Mouse (Mus musculus) hindbrain, embryonic 10.5 days (tissue): Measurements from ENCODE around the gene Bnc2. TPM values are rescaled to one million over a fixed set of nuclear protein-coding genes. Genes with fewer than 3 reads are reported as not detected.

Experiments
- DNase-seq: peaks from one replicate; pipeline ENCODE4 v3.0.0-alpha.2; 2017; ENCODE audit warnings: low spot score
- H3K27ac ChIP-seq: fragments of 300-500 bp; sonication (generic); 2 replicates; pipeline ENCODE4 v1.5.1; 2016; ENCODE audit warnings: mild to moderate bottlenecking, moderate library complexity
- H3K27me3 ChIP-seq: fragments of 300-500 bp; sonication (generic); 2 replicates; pipeline ENCODE4 v1.6.1; 2016; ENCODE audit warnings: mild to moderate bottlenecking; ENCODE audit not compliant: poor library complexity, insufficient read depth, severe bottlenecking
- H3K36me3 ChIP-seq: fragments of 300-500 bp; sonication (generic); 2 replicates; pipeline ENCODE4 v1.6.1; 2016; ENCODE audit warnings: mild to moderate bottlenecking, moderate library complexity
- H3K4me1 ChIP-seq: fragments of 300-500 bp; sonication (generic); replicated peaks from 2 replicates; pipeline ENCODE4 v1.6.1; 2016; ENCODE audit warnings: mild to moderate bottlenecking
- H3K4me3 ChIP-seq: fragments of 300-500 bp; sonication (generic); 2 replicates; pipeline ENCODE4 v1.5.1; 2016; ENCODE audit warnings: mild to moderate bottlenecking, moderate library complexity
- H3K9me3 ChIP-seq: fragments of 300-500 bp; sonication (generic); 2 replicates; pipeline ENCODE4 v1.6.1; 2016; ENCODE audit warnings: mild to moderate bottlenecking, moderate library complexity
- WGBS: fragments of 180-500 bp; shearing (Covaris S2); methylation state at CpG from one replicate; pipeline ENCODE4 v1.1.7; 2016; 5-methylcytosine and 5-hydroxymethylcytosine counted together
- polyA plus RNA-seq: library from polyadenylated mRNA; unstranded; fragments of >200 nt; fragmentation: Nextera tagmentation; extraction: Ambion mirVana; gene quantifications from 2 replicates; pipeline ENCODE4 v1.2.1, GENCODE M21; 2016

The Bnc2 gene
- polyA plus RNA-seq, 1 experiment from 2014 or later: 5.2 TPM

DNA sequence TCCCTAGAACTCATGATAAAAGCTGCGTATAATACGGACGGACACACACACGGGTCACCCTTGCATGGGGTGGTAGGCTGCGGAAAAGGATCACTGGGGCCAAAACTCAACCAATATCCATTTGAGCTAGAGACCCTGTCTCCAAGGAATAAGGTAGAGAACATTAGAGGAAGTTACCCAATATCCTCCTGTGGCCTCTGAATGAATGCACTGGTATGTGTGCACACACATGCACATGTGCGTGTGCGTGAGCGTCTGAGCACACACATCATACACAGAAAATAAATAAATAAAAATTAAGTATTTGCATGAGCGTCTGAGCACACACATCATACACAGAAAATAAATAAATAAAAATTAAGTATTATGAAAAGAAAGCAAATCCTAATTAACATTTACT lies 241.8 kb downstream of the Bnc2 start:
- no peaks in the 10 kb centered on the region for H3K27me3 ChIP-seq
- no peak for DNase-seq

DNA sequence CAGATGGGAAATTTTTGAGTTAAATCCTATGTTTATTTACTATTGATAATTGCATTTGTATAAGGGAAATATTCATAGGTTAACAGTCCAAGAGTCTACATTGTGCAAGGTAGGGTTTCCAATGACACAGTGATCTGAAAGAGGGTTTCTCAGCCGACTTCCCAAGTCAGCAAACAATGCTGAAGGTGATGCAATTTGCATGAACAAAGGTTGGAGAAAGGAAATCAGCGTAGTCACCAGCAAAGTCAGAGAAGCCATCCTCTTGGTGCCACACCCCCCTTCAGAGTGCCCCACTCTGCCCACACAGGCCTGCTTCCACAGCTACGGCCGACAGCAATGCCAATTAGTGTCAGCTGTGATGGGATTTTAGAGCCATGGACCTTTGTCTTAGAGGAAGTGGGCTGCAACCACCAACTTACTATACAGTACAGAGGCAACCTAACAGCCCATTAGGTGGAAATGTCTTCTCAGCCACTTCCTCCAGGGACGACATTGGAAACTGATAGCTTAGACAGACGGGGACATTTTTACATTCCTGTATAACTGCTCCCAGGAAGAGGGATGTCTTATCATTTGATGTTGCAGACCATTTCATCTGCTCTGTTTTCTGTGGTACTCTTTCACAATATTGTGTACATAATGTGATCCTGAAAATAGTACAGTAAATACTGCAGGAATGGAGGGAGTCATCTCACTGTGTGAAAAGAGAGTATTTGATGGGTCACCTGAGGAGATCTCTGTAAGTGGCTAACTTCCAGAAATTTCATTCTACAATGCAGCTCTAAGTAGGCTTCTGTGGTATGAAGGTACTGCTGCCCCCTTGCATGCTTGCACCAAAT lies 243.2 kb downstream of the Bnc2 start:
- no peaks in the 10 kb centered on the region for H3K9me3 ChIP-seq
- H3K27me3 ChIP-seq: no peaks in the 10 kb centered on the region
- no peaks in the 10 kb centered on the region for H3K4me1 ChIP-seq
- WGBS: 65% methylated on average over 6 of the region's 6 CpGs
- H3K27ac ChIP-seq: no peak overlapping the region
- no peak overlapping the region for H3K4me3 ChIP-seq
- no peak for DNase-seq
- H3K36me3 ChIP-seq: no peaks in the 10 kb centered on the region

More for the DNA sequence above, 241.8 kb downstream of the Bnc2 start:
- 92% methylated on average over 9 of the region's 9 CpGs for WGBS
- Histone ChIP-seq H3K9me3 (no peaks in the 10 kb centered on the region), H3K36me3 (no peaks in the 10 kb centered on the region), H3K4me3 (no peak overlapping the region), H3K27ac (no peak overlapping the region), H3K4me1 (no peaks in the 10 kb centered on the region)

DNA sequence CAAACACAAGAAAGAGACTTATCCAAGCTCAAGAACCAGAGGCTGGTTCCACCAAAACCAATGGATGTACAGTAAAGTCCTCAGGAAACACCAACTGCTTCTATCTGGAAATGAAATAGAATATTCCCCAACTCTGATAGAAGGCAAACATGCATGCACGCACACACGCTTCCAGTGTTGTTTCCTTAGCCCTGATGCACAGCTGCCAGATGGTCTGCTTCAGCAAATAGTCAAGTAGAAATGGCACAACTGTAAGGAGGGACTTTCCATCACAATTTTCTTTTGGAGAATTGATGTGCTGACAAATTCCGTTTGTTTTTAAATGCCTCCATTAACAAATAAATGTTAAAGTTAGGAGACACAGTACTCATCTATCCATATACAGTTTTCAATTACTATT lies 247.1 kb downstream of the Bnc2 start:
- H3K27me3 ChIP-seq: no peaks in the 10 kb centered on the region
- no peak overlapping the region for H3K4me3 ChIP-seq
- no peaks in the 10 kb centered on the region for H3K9me3 ChIP-seq
- 88% methylated on average over 3 of the region's 3 CpGs for WGBS
- H3K27ac ChIP-seq: no peak overlapping the region
- DNase-seq: no peak
- no peaks in the 10 kb centered on the region for H3K4me1 ChIP-seq
- no peaks in the 10 kb centered on the region for H3K36me3 ChIP-seq

DNA sequence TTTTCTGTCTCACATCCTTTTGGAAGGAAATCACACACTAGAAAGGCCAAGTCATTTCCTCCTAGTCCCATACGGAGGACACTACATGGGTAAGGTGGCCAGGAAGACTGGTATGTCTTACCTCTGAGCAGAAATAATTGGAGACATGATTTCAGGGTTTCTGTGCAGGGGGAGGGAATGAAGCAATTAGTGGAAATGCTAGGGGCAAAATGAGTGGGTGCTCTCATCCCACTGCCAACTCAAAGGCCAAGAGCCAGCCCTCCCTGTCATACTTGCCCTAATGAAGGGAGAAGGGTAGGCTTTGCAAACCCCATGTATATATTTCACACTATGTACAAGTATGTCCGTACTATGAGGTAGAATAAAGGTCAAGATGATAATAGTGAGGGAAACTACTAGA lies 263.6 kb downstream of the Bnc2 start:
- H3K27ac ChIP-seq: no peak overlapping the region
- WGBS: 92% methylated on average over 2 of the region's 2 CpGs

DNA sequence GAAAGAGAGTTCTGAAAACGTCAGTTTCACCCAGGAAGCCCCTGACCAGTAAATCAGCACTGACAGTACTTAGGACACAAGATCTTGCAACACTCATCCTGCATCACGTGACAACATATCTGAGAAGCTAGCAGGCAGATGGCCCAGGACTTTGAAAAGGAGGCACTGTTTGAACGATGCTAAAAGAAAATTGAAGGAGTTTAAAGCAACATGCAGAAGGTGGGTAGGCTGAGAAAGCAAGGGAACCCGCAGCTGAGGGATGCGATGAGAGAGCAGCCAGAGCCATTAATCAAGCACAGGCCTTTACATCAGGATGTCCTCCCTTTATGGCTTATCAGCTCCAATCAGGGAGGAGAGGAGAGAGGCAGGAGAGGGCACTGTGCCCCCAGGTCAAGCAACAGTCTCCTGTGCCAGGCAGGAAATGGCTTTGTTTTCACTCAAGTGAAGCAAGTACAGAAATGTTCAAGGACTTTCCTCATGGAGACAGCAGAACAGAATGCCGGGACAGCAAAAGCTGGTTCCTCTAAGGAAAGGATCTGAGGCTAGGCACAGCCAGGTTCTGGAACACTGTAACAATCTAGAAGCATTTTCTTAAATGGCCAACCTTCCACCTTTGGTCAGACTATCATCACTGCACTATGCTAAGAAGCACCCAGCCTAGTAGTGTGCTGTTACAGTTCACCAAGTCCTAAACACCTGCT lies 267.6 kb downstream of the Bnc2 start:
- WGBS: 71% methylated on average over 6 of the region's 6 CpGs
- no peak for DNase-seq
- H3K27me3 ChIP-seq: no peaks in the 10 kb centered on the region
- H3K36me3 ChIP-seq: no peaks in the 10 kb centered on the region
- peaks cover 6% of the 10 kb centered on the region; the same call in 1 of the 2 replicates for H3K4me1 ChIP-seq
- no peak overlapping the region for H3K27ac ChIP-seq
- H3K4me3 ChIP-seq: no peak overlapping the region
- no peaks in the 10 kb centered on the region for H3K9me3 ChIP-seq

More for the DNA sequence above, 263.6 kb downstream of the Bnc2 start:
- H3K36me3 ChIP-seq: no peaks in the 10 kb centered on the region
- H3K4me3 ChIP-seq: no peak overlapping the region
- peaks cover 4% of the 10 kb centered on the region; the same call in 1 of the 2 replicates for H3K4me1 ChIP-seq
- DNase-seq: no peak
- no peaks in the 10 kb centered on the region for H3K27me3 ChIP-seq
- no peaks in the 10 kb centered on the region for H3K9me3 ChIP-seq

DNA sequence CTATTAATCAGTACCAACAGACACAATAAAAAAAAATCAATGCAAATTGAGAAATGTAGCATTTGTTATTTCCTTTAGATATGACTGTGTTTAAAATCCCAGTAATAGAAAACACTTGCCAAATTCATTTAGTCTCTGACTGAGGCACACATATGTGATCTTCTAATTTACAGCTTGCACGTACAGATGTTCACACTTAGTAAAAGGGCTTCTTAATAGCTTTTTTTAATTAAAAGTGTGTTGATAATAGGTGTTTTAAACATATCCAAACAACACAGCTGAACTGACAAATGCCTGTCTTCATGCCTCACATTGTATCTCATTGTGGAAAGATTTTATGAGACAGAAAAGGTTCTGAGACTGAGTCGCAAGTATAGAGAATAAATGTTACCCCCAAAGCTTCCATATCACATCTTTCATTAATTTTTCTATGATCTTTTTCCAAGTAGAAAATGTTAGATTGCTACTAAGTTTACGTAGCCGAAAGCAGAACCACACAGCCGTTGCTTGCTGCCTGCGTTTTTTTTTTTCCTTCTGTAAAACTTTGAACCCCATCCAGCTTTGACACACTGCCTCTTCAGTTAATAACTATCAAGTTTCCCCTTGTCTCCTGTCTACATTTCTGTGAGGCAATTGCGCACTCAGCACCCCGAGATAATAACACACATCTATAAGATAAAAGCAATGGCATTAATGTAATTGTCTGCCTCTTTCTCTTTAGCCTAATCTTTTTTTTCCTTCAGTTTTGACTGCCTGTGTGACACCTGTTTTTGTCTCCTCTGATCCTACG lies 271.5 kb downstream of the Bnc2 start:
- no peaks in the 10 kb centered on the region for H3K36me3 ChIP-seq
- no peaks in the 10 kb centered on the region for H3K9me3 ChIP-seq
- whole genome bisulfite sequencing: 76% methylated on average over 9 of the region's 9 CpGs
- no peak overlapping the region for H3K27ac ChIP-seq
- DNase-seq: no peak
- peaks cover 6% of the 10 kb centered on the region; the same call in 1 of the 2 replicates for H3K4me1 ChIP-seq
- H3K4me3 ChIP-seq: no peak overlapping the region
- no peaks in the 10 kb centered on the region for H3K27me3 ChIP-seq

DNA sequence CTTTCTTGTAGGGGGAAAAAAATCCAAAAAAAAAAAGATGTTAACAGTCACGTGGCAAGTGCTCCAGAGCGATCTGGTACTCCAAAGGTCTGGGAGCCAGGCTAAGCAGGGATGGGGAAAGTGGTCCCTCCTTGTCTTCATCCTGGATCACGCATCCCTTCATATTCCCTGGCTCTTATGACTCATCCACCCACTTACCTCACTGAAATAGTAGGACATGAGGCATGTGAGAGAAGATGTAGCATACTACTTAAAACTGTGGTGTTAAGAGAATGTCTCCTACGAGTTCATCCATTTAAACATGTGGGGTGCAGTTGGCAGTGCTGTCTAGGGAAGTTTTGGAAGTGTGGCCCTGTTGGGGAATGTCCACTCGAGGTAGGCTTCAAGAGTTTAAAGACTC lies 286.1 kb downstream of the Bnc2 start:
- Histone ChIP-seq H3K4me3 (no peak overlapping the region), H3K36me3 (no peaks in the 10 kb centered on the region), H3K4me1 (peaks cover 5% of the 10 kb centered on the region), H3K27ac (no peak overlapping the region), H3K27me3 (no peaks in the 10 kb centered on the region), H3K9me3 (no peaks in the 10 kb centered on the region)
- no peak for DNase-seq
- 89% methylated on average over 5 of the region's 5 CpGs for WGBS

DNA sequence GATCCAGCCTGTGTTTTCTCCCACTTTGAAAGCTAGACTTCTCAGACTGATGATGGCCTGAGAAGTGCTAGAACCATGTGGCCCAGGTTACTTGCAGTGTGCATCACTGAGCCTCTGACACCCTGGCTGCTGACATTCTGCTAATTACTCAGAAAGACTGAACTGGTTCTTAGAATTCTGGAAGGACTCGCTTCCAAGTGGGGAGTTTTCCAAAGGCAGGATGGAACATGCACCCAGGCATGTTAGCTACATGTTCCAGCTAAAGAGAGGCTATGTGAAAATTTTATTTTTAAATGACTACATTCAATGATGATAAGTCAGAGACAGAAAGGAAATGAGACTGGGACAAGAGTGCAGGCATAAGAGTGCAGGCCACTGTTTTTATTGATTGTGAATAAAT lies 289.9 kb downstream of the Bnc2 start:
- no peaks in the 10 kb centered on the region; the same call in 1 of the 2 replicates for H3K4me1 ChIP-seq
- WGBS: 88% methylated on average over 1 of the region's 1 CpGs
- H3K27ac ChIP-seq: no peak overlapping the region
- DNase-seq: no peak
- no peaks in the 10 kb centered on the region for H3K27me3 ChIP-seq
- H3K4me3 ChIP-seq: no peak overlapping the region
- H3K36me3 ChIP-seq: no peaks in the 10 kb centered on the region
- H3K9me3 ChIP-seq: no peaks in the 10 kb centered on the region

DNA sequence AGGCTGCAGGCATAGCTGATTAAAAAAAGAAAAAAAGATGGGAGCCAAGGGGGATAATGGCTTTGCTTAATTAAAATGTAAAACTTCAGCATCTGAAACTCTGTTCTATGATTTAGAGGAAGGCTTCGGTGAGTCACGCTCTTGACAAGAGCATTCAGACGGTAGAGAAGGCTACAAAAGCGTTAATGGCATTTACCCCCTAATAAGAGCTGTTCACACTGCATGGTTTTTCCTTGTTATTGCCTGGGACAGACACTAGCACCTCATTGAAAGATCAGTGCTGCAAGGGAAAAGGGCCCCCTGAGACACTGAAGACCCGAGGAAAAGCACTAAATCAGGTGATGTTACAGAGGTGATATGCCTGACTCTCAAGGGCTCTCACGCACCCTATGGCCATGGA lies 295.8 kb downstream of the Bnc2 start:
- no peak overlapping the region for H3K4me3 ChIP-seq
- H3K9me3 ChIP-seq: no peaks in the 10 kb centered on the region
- no peaks in the 10 kb centered on the region for H3K27me3 ChIP-seq
- H3K4me1 ChIP-seq: peaks cover 10% of the 10 kb centered on the region
- H3K36me3 ChIP-seq: no peaks in the 10 kb centered on the region
- H3K27ac ChIP-seq: no peak overlapping the region
- no peak for DNase-seq
- WGBS: 63% methylated on average over 6 of the region's 6 CpGs

DNA sequence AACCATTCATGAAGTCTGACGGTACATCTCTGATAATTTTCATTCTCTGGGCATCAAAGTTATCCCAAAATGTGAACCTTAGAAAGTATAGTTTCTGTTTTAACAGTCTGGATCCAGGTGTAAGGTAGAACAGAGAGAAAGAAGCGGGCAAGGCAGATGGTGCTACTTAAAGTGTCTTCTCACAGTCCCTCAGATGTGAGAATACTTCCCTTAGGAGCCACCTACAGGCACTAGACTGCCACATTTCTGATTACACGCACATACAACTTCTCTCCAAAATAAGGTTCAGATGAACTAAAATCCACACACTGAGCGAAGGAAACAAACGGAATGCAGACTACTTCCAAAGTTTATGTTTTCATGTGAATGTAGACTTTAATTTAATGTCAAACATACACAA lies 297.6 kb downstream of the Bnc2 start:
- no peak overlapping the region for H3K4me3 ChIP-seq
- no peaks in the 10 kb centered on the region for H3K27me3 ChIP-seq
- H3K27ac ChIP-seq: no peak overlapping the region
- H3K36me3 ChIP-seq: no peaks in the 10 kb centered on the region
- H3K4me1 ChIP-seq: peaks cover 10% of the 10 kb centered on the region
- DNase-seq: no peak
- WGBS: 88% methylated on average over 5 of the region's 5 CpGs
- H3K9me3 ChIP-seq: no peaks in the 10 kb centered on the region

DNA sequence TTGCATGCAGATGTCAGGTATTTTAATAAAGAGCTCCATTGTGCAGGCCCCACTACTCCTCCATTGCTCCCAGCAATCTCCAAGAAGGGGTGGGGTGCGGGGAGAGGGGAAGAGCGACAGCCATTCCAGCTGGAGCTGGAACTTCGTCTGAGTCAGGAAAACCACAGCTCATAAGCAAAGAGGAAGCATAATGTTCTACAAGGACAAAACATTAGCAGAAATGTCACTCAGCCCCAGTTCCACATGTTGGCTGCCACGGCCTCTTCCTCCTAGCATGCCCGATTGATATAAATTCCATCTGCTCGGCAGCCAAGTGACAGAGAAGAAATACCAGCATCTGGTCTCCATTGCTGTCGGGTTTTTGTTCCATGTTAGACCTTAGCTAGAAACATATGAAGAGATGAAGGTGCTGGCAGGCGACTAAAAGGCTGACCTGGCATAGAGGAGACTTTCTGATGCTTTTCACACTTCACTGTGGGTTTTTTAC lies 312.7 kb downstream of the Bnc2 start:
- H3K4me3 ChIP-seq: no peak overlapping the region
- H3K36me3 ChIP-seq: no peaks in the 10 kb centered on the region
- peaks cover 21% of the 10 kb centered on the region; the same call in 1 of the 2 replicates for H3K4me1 ChIP-seq
- H3K9me3 ChIP-seq: no peaks in the 10 kb centered on the region
- peak; percentile 37 for DNase-seq
- WGBS: 55% methylated on average over 8 of the region's 8 CpGs
- H3K27ac ChIP-seq: peak overlapping the region; percentile 45
- no peaks in the 10 kb centered on the region for H3K27me3 ChIP-seq

DNA sequence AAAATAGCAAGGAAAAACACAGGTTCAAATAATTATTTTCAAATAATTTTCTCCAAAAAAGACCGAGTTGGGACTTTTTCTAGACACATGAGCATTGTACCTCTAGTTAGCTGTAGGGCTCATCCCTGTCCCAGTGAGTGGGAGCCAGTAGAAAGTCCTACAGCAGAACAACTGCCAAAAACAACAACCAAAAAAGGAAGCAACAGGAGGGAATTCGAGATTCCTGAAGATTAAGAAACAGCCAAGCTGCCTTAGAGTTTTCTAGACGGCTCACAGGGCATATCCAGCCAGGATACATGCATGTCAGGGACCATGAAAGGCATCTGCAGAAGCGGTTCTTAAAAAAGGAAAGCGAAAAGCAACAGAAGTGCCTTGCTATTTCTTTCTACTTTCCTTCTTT lies 313.9 kb downstream of the Bnc2 start:
- WGBS: 72% methylated on average over 5 of the region's 5 CpGs
- H3K4me3 ChIP-seq: no peak overlapping the region
- DNase-seq: no peak
- H3K27ac ChIP-seq: no peak overlapping the region
- no peaks in the 10 kb centered on the region for H3K27me3 ChIP-seq
- H3K9me3 ChIP-seq: no peaks in the 10 kb centered on the region
- no peaks in the 10 kb centered on the region for H3K36me3 ChIP-seq
- H3K4me1 ChIP-seq: peaks cover 32% of the 10 kb centered on the region
